Mouse (Mus musculus) midbrain, embryonic 15.5 days (tissue): ENCODE measurements around the gene Pml. TPM values are rescaled to one million over a fixed set of nuclear protein-coding genes. Genes with fewer than 3 reads are reported as not detected.

ENCODE experiments used
- ATAC-seq: fragments of 200-750 bp; cut with Nextera tagmentation; replicated peaks from 2 replicates; pipeline ENCODE4 v1.8.0; 2017; ENCODE audit warnings: moderate TSS enrichment
- H3K27ac ChIP-seq: fragments of 300-500 bp; sonication (generic); 2 replicates; pipeline ENCODE4 v1.5.1; 2015; ENCODE audit warnings: mild to moderate bottlenecking, inconsistent platforms
- H3K27me3 ChIP-seq: fragments of 300-500 bp; sonication (generic); replicated peaks from 2 replicates; pipeline ENCODE4 v1.6.1; 2015; ENCODE audit warnings: inconsistent platforms
- H3K36me3 ChIP-seq: fragments of 300-500 bp; sonication (generic); replicated peaks from 2 replicates; pipeline ENCODE4 v1.6.1; 2015; ENCODE audit warnings: inconsistent platforms
- H3K4me1 ChIP-seq: fragments of 300-500 bp; sonication (generic); 2 replicates; pipeline ENCODE4 v1.6.1; 2015; ENCODE audit warnings: inconsistent platforms
- H3K4me2 ChIP-seq: fragments of 300-500 bp; sonication (generic); 2 replicates; pipeline ENCODE4 v1.6.1; 2015; ENCODE audit warnings: inconsistent platforms, mild to moderate bottlenecking, moderate library complexity
- H3K4me3 ChIP-seq: fragments of 300-500 bp; sonication (generic); 2 replicates; pipeline ENCODE4 v1.5.1; 2015; ENCODE audit warnings: mild to moderate bottlenecking, inconsistent platforms
- H3K9ac ChIP-seq: fragments of 300-500 bp; sonication (generic); 2 replicates; pipeline ENCODE4 v1.6.1; 2015; ENCODE audit warnings: mild to moderate bottlenecking, inconsistent platforms
- H3K9me3 ChIP-seq: fragments of 300-500 bp; sonication (generic); 2 replicates; pipeline ENCODE4 v1.6.1; 2016; ENCODE audit warnings: inconsistent platforms
- WGBS: fragments of 180-500 bp; shearing (Covaris S2); methylation state at CpG from one replicate; pipeline ENCODE4 v1.1.7; 2015; ENCODE audit warnings: mixed read lengths; 5-methylcytosine and 5-hydroxymethylcytosine counted together
- polyA plus RNA-seq: library from polyadenylated mRNA; unstranded; fragments of >200 nt; fragmentation: Nextera tagmentation; extraction: Ambion mirVana; gene quantifications from 2 replicates; pipeline ENCODE4 v1.2.1, GENCODE M21; 2015

The Pml gene
- polyA plus RNA-seq: 3.9 and 5.0 TPM in 2 replicates

GRCm38 (mm10) chr9:58249592-58250192 lies at the start of gene Pml:
Pml (minus strand) TSS chr9:58249786.
- Histone ChIP-seq H3K27me3 (no peaks in the 10 kb centered on the region), H3K27ac (peak within 1 kb of the TSS; percentile 29; the same call in 1 of the 2 replicates), H3K4me1 (peaks cover 34% of the 10 kb centered on the region), H3K4me2 (peak within 1 kb of the TSS; percentile 57), H3K9ac (peak within 1 kb of the TSS; percentile 38), H3K9me3 (no peaks in the 10 kb centered on the region), H3K4me3 (peak within 1 kb of the TSS; percentile 37), H3K36me3 (no peaks in the 10 kb centered on the region)
- 2% methylated on average over 16 of the region's 16 CpGs for WGBS
- ATAC-seq: no peak

DNA sequence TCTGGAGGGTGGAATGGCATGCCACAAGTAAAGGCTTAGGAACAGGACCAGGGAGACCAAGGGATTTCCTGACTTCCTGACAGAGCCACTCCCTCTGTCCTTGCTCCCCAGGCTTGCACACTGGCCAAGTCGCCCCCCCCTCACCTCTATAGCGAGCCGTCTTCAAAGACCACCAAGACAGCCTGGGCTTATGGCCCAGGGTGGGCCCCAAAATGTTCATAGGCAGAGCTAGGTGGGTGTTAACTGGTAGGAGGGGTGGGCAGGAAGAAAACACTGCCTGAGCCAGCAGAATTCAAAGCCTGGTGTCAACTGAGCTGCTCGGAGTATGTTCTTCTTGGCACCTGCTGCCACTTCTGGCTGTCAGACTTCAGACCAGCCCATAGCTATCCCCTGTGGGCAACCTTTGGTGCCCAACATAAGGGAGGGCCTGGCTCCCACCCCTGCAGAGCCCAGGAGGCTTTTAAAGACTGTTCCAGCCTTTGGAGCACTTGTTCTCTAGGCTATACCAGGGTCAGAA lies 48.4 kb upstream of the Pml start:
- no peak overlapping the region for H3K4me2 ChIP-seq
- no peak overlapping the region for H3K4me3 ChIP-seq
- H3K9ac ChIP-seq: no peak overlapping the region
- no peaks in the 10 kb centered on the region for H3K36me3 ChIP-seq
- 71% methylated on average over 4 of the region's 4 CpGs for WGBS
- H3K9me3 ChIP-seq: no peaks in the 10 kb centered on the region
- no peak for ATAC-seq
- H3K4me1 ChIP-seq: no peaks in the 10 kb centered on the region; the same call in 1 of the 2 replicates
- no peak overlapping the region for H3K27ac ChIP-seq
- no peaks in the 10 kb centered on the region for H3K27me3 ChIP-seq

DNA sequence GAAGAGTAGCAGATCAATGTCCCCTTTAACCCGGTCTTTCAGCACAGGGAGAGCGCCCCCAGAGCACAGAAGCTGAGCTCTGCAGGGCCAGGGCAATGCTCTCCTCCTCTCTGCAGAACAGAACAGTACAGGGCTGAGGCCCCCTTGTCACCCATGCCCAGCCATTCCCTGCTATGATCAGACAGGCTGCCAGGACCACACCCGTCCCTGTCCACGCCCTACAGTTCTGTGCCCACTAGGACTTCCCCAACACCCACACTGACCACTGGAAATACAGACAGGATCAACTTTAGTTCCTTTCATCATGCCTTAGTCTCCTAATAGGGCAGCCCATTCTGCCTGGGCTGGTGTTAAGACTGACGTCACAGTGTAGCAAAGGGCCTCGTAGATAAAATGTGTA lies 47.5 kb upstream of the Pml start:
- H3K4me2 ChIP-seq: no peak overlapping the region
- H3K9ac ChIP-seq: no peak overlapping the region
- ATAC-seq: no peak
- no peak overlapping the region for H3K27ac ChIP-seq
- WGBS: 91% methylated on average over 6 of the region's 6 CpGs
- no peaks in the 10 kb centered on the region for H3K27me3 ChIP-seq
- no peaks in the 10 kb centered on the region; the same call in 1 of the 2 replicates for H3K4me1 ChIP-seq
- H3K4me3 ChIP-seq: no peak overlapping the region
- no peaks in the 10 kb centered on the region for H3K9me3 ChIP-seq
- H3K36me3 ChIP-seq: no peaks in the 10 kb centered on the region

GRCm38 (mm10) chr9:58295766-58296361 lies 46.3 kb upstream of the Pml start:
- no peak for ATAC-seq
- peak overlapping the region; percentile 2; the same call in 1 of the 2 replicates for H3K27ac ChIP-seq
- no peaks in the 10 kb centered on the region; the same call in 1 of the 2 replicates for H3K4me1 ChIP-seq
- no peaks in the 10 kb centered on the region for H3K9me3 ChIP-seq
- H3K27me3 ChIP-seq: no peaks in the 10 kb centered on the region
- WGBS: 18% methylated on average over 9 of the region's 9 CpGs
- no peak overlapping the region for H3K4me2 ChIP-seq
- no peak overlapping the region for H3K4me3 ChIP-seq
- H3K9ac ChIP-seq: no peak overlapping the region
- no peaks in the 10 kb centered on the region for H3K36me3 ChIP-seq

DNA sequence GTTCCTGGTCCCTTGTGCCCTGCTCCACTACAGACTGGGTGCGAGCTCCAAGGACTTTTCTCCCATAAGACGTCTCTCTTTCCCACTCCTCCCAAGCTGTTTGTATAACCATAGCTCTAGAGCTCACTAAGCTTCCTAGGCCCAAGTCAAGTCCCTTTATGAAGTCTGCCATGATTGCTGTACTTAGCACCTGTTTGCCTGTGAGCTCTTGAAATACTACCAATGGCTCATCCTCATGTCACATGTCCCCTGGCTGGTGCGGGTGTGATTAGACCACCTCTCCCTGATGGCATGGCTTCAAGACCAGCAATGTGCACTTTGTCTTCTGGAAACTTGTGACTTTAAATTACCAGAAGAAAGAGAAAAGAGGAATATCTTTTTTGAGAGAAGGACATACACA lies 45.8 kb upstream of the Pml start:
- no peak overlapping the region for H3K4me3 ChIP-seq

DNA sequence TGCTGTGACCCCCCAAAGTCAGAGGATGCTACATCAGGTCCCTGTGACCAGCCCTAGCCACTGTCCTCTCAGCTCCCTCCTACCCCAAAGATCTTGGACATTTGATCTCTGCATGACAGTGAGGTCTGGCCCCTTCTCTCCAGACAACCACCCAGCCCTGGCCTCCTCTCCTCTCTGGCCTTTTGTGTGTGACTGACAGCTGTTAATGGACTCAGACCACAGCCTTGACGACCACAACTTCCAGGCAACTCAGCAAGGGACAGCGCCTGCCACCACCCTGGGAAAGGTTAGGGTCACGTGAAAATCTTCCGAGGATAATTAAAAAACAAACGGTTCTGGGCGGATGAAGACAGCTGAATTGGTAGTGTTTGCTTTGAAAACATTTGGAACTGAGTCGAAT lies 44.9 kb upstream of the Pml start:
- no peaks in the 10 kb centered on the region; the same call in 1 of the 2 replicates for H3K4me1 ChIP-seq
- H3K9ac ChIP-seq: no peak overlapping the region
- H3K27ac ChIP-seq: no peak overlapping the region
- no peak for ATAC-seq
- no peaks in the 10 kb centered on the region for H3K36me3 ChIP-seq
- H3K4me3 ChIP-seq: no peak overlapping the region
- no peak overlapping the region for H3K4me2 ChIP-seq
- 49% methylated on average over 7 of the region's 7 CpGs for WGBS
- no peaks in the 10 kb centered on the region for H3K27me3 ChIP-seq
- no peaks in the 10 kb centered on the region for H3K9me3 ChIP-seq

More for the DNA sequence above, 45.8 kb upstream of the Pml start:
- Histone ChIP-seq H3K9ac (no peak overlapping the region), H3K4me1 (no peaks in the 10 kb centered on the region; the same call in 1 of the 2 replicates), H3K36me3 (no peaks in the 10 kb centered on the region), H3K4me2 (no peak overlapping the region), H3K27me3 (no peaks in the 10 kb centered on the region), H3K27ac (no peak overlapping the region), H3K9me3 (no peaks in the 10 kb centered on the region)
- ATAC-seq: no peak
- WGBS: 89% methylated on average over 3 of the region's 3 CpGs

DNA sequence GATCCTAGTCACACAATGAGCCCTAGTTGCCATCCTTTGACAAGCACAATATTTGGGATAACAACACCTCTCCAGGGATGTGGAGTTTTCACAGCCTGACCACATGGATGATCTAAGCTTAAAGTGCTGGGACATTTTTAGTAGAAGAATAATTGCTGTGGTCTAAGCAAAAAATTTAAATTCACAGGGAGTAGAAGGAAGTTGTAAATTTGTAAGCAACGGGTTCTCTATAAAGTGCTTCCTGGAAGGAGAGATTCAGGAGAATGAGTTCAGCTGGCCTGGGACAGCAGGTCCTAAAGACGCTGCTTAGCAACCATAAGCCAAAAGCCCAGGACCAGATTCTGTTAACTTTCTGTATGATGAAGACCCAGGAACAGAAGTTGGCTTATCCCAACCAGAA lies 40.3 kb upstream of the Pml start:
- no peaks in the 10 kb centered on the region for H3K9me3 ChIP-seq
- H3K4me2 ChIP-seq: no peak overlapping the region
- H3K27ac ChIP-seq: no peak overlapping the region
- H3K9ac ChIP-seq: no peak overlapping the region
- H3K36me3 ChIP-seq: no peaks in the 10 kb centered on the region
- no peaks in the 10 kb centered on the region for H3K4me1 ChIP-seq
- H3K4me3 ChIP-seq: no peak overlapping the region
- ATAC-seq: no peak
- no peaks in the 10 kb centered on the region for H3K27me3 ChIP-seq
- WGBS: 87% methylated on average over 2 of the region's 2 CpGs

- H3K9ac ChIP-seq: no peak overlapping the region
- no peaks in the 10 kb centered on the region for H3K4me1 ChIP-seq
- no peaks in the 10 kb centered on the region for H3K36me3 ChIP-seq
- WGBS: 87% methylated on average over 1 of the region's 1 CpGs
- H3K4me2 ChIP-seq: no peak overlapping the region
- H3K4me3 ChIP-seq: no peak overlapping the region
- no peak for ATAC-seq
- no peaks in the 10 kb centered on the region for H3K27me3 ChIP-seq
- H3K27ac ChIP-seq: no peak overlapping the region
- H3K9me3 ChIP-seq: no peaks in the 10 kb centered on the region
These were observed 39.5 kb upstream of the Pml start for GRCm38 (mm10) chr9:58289090-58289489.

- H3K27me3 ChIP-seq: no peaks in the 10 kb centered on the region
- peaks cover 7% of the 10 kb centered on the region for H3K4me1 ChIP-seq
- no peak overlapping the region for H3K4me3 ChIP-seq
- H3K27ac ChIP-seq: no peak overlapping the region
- H3K4me2 ChIP-seq: no peak overlapping the region
- no peaks in the 10 kb centered on the region for H3K36me3 ChIP-seq
- H3K9me3 ChIP-seq: no peaks in the 10 kb centered on the region
- ATAC-seq: no peak
- no peak overlapping the region for H3K9ac ChIP-seq
- 73% methylated on average over 7 of the region's 7 CpGs for WGBS
These were observed 33.8 kb upstream of the Pml start for GRCm38 (mm10) chr9:58283431-58283830.

GRCm38 (mm10) chr9:58281597-58281996 lies 32.0 kb upstream of the Pml start:
- 47% methylated on average over 3 of the region's 3 CpGs for WGBS
- no peak for ATAC-seq
- Histone ChIP-seq H3K4me2 (no peak overlapping the region), H3K27ac (no peak overlapping the region), H3K9me3 (no peaks in the 10 kb centered on the region), H3K4me3 (no peak overlapping the region), H3K36me3 (no peaks in the 10 kb centered on the region), H3K4me1 (peaks cover 7% of the 10 kb centered on the region), H3K9ac (no peak overlapping the region), H3K27me3 (no peaks in the 10 kb centered on the region)

GRCm38 (mm10) chr9:58280259-58281109 lies 30.9 kb upstream of the Pml start:
- 34% methylated on average over 9 of the region's 9 CpGs for WGBS
- H3K4me2 ChIP-seq: no peak overlapping the region
- no peaks in the 10 kb centered on the region for H3K36me3 ChIP-seq
- H3K9me3 ChIP-seq: no peaks in the 10 kb centered on the region
- H3K4me1 ChIP-seq: peaks cover 7% of the 10 kb centered on the region
- no peak overlapping the region for H3K4me3 ChIP-seq
- H3K27me3 ChIP-seq: no peaks in the 10 kb centered on the region
- no peak overlapping the region for H3K9ac ChIP-seq
- peak; percentile 66; the same call in 1 of the 2 replicates for ATAC-seq
- H3K27ac ChIP-seq: no peak overlapping the region

GRCm38 (mm10) chr9:58279780-58280179 lies 30.2 kb upstream of the Pml start:
- H3K4me3 ChIP-seq: no peak overlapping the region

More at GRCm38 (mm10) chr9:58279780-58280179, 30.2 kb upstream of the Pml start:
- ATAC-seq: no peak
- Histone ChIP-seq H3K27ac (no peak overlapping the region), H3K9ac (no peak overlapping the region), H3K4me1 (peaks cover 7% of the 10 kb centered on the region), H3K27me3 (no peaks in the 10 kb centered on the region), H3K36me3 (no peaks in the 10 kb centered on the region), H3K4me2 (no peak overlapping the region), H3K9me3 (no peaks in the 10 kb centered on the region)
- WGBS: 73% methylated on average over 5 of the region's 5 CpGs
